Mouse (Mus musculus) lung, embryonic 16.5 days (tissue): ENCODE data around the gene Elf5. TPM values are rescaled to one million over a fixed set of nuclear protein-coding genes. Genes with fewer than 3 reads are reported as not detected.

Experiments used
- ATAC-seq: fragments of 200-750 bp; cut with Nextera tagmentation; 2 replicates; pipeline ENCODE4 v1.8.0; 2017; ENCODE audit warnings: low read depth, mild to moderate bottlenecking, moderate library complexity
- H3K27ac ChIP-seq: fragments of 300-500 bp; sonication (generic); 2 replicates; pipeline ENCODE4 v1.5.1; 2014; ENCODE audit warnings: mild to moderate bottlenecking, control low read depth, low read length
- H3K27me3 ChIP-seq: fragments of 300-500 bp; sonication (generic); 2 replicates; pipeline ENCODE4 v1.6.1; 2014; ENCODE audit warnings: low read depth, low read length, mixed read lengths; ENCODE audit not compliant: control insufficient read depth, insufficient read depth
- H3K36me3 ChIP-seq: fragments of 300-500 bp; sonication (generic); 2 replicates; pipeline ENCODE4 v1.6.1; 2014; ENCODE audit warnings: low read length; ENCODE audit not compliant: control insufficient read depth, insufficient read depth
- H3K4me1 ChIP-seq: fragments of 300-500 bp; sonication (generic); replicated peaks from 2 replicates; pipeline ENCODE4 v1.6.1; 2014; ENCODE audit warnings: low read length, mixed read lengths; ENCODE audit not compliant: control insufficient read depth, insufficient read depth
- H3K4me2 ChIP-seq: fragments of 300-500 bp; sonication (generic); 2 replicates; pipeline ENCODE4 v1.6.1; 2014; ENCODE audit warnings: low read depth, low read length, control low read depth
- H3K4me3 ChIP-seq: fragments of 300-500 bp; sonication (generic); 2 replicates; pipeline ENCODE4 v1.5.1; 2014; ENCODE audit warnings: mild to moderate bottlenecking, low read length, control low read depth
- H3K9ac ChIP-seq: fragments of 300-500 bp; sonication (generic); 2 replicates; pipeline ENCODE4 v1.6.1; 2014; ENCODE audit warnings: low read length, control low read depth
- H3K9me3 ChIP-seq: fragments of 300-500 bp; sonication (generic); 2 replicates; pipeline ENCODE4 v1.6.1; 2016; ENCODE audit warnings: low read length; ENCODE audit not compliant: control insufficient read depth
- WGBS: fragments of 180-500 bp; shearing (Covaris S2); extraction: QIAGEN DNeasy Blood & Tissue Kit; methylation state at CpG from one replicate; pipeline ENCODE4 v1.1.7; 2014; 5-methylcytosine and 5-hydroxymethylcytosine counted together
- polyA plus RNA-seq: library from polyadenylated mRNA; unstranded; fragments of >200 nt; fragmentation: Nextera tagmentation; extraction: Ambion mirVana; gene quantifications from 2 replicates; pipeline ENCODE4 v1.2.1, GENCODE M21; 2015

Elf5 gene
- polyA plus RNA-seq, 1 experiment from 2014 or later = 8.5 TPM

DNA sequence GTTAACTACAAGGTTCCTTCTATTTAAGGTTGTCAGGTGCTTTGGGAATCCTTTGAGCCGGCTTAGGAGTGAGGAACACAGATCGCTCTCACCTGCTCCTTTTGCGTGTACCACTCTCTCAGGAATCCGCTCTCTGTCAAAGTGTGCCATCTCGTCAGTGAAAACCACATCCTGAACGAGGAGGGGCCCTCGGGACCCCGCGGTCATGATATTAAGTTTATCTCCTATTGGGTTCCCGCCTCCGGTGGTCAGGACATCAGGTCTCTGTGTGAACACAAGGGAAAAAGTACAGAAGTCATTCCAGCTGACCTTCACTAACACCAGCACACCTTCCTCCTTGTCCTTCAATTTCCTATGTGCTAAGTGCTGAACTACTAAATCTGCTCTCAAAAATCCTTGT lies 65.2 kb downstream of the Elf5 start:
- H3K4me3 ChIP-seq = no peak overlapping the region
- no peak overlapping the region for H3K27ac ChIP-seq
- H3K9ac ChIP-seq = no peak overlapping the region
- H3K4me2 ChIP-seq = no peak overlapping the region
- ATAC-seq = no peak
- 76% methylated on average over 11 of the region's 11 CpGs for WGBS
- H3K4me1 ChIP-seq = peaks cover 3% of the 10 kb centered on the region; the same call in 1 of the 2 replicates
- H3K27me3 ChIP-seq = no peaks in the 10 kb centered on the region
- H3K9me3 ChIP-seq = no peaks in the 10 kb centered on the region
- peaks cover 19% of the 10 kb centered on the region for H3K36me3 ChIP-seq

DNA sequence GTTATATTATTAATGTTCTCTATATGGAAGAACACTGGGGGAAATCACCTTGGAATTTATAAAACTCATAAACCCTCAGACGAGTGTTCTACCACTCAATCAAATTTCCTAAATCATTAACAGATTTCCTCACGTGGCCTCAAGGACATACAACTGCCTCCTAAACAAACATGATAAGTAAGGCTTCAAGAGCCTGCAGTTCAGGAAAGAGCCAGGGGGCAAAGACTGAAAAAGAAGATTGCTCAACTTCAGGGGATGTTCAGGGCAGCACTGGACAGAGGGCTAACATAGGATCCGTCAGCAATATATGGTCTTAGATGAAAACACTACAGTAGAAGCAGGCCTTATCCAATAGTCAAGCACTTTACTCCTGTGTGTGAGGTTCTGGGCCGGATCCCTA lies 66.0 kb downstream of the Elf5 start:
- WGBS = 47% methylated on average over 4 of the region's 4 CpGs
- no peak overlapping the region for H3K27ac ChIP-seq
- H3K9me3 ChIP-seq = no peaks in the 10 kb centered on the region
- ATAC-seq = peak; percentile 34; the same call in 1 of the 2 replicates
- no peak overlapping the region for H3K4me3 ChIP-seq
- no peak overlapping the region for H3K9ac ChIP-seq
- H3K27me3 ChIP-seq = no peaks in the 10 kb centered on the region
- H3K4me2 ChIP-seq = no peak overlapping the region
- H3K4me1 ChIP-seq = peaks cover 3% of the 10 kb centered on the region; the same call in 1 of the 2 replicates
- H3K36me3 ChIP-seq = peaks cover 19% of the 10 kb centered on the region

DNA sequence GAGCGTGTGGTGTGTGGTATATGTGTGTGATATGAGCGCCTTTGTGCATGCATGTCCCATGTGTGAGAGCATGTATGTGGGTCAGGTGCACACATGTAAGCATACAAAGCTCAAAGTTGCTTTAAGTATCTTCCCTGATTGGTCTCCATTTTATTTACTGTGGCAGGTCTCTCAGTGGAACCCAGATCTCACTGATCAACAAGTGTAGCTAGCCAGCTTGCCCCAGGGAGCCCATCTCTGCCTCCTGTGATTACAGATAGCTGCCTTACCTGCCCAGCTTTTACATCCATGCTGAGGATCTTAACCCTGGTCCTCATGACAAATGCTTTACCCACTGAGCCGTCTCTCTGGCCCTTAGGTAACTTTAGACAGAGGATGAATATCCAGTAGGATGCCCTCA lies 66.8 kb downstream of the Elf5 start:
- Histone ChIP-seq H3K9ac (no peak overlapping the region), H3K27me3 (no peaks in the 10 kb centered on the region), H3K4me2 (no peak overlapping the region), H3K4me1 (peaks cover 9% of the 10 kb centered on the region), H3K27ac (no peak overlapping the region), H3K36me3 (peaks cover 14% of the 10 kb centered on the region), H3K4me3 (no peak overlapping the region), H3K9me3 (no peaks in the 10 kb centered on the region)
- 89% methylated on average over 3 of the region's 3 CpGs for WGBS
- ATAC-seq = no peak

DNA sequence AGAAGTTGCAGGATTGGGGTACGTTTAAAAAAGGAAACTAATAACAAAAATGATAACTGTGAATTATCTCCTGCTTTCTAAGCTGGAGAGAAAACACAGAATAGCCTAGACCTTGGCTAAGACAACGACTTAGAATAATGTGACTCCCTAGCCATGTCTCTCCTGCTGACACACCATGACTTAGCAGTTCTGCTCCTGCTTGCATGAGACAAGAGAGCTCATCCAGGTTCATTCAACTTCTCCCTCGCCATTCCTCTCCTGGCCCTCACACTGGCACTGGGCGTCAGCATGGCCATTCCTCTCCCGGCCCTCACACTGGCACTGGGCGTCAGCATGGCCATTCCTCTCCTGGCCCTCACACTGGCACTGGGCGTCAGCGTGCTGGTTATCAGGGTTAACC lies 68.8 kb downstream of the Elf5 start:
- no peak overlapping the region for H3K27ac ChIP-seq
- WGBS = 77% methylated on average over 8 of the region's 8 CpGs
- H3K4me2 ChIP-seq = no peak overlapping the region

DNA sequence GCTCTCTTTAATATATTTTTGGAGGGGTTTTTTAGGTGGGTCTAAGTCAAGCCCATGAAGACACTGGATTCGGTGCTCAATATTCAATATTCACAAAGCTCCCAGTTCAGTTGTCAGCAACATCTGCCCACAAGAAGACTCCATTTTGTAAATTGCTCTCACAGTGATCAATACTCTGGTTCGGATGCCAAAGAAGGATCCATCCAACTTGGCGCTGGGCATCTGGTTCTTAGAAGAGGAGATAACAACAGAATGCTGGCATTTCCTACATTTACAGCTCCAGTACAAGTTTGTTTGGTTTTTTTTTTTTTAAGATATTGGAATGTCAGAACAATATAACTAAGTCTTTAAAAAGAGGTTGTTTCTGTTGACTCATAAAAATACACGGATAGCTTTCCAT lies 69.4 kb downstream of the Elf5 start:
- Histone ChIP-seq H3K27ac (no peak overlapping the region), H3K4me2 (no peak overlapping the region), H3K9ac (no peak overlapping the region), H3K9me3 (no peaks in the 10 kb centered on the region), H3K36me3 (peaks cover under 1% of the 10 kb centered on the region; the same call in 1 of the 2 replicates), H3K27me3 (no peaks in the 10 kb centered on the region), H3K4me3 (no peak overlapping the region), H3K4me1 (peaks cover 19% of the 10 kb centered on the region)
- no peak for ATAC-seq
- WGBS = 84% methylated on average over 4 of the region's 4 CpGs

More for the DNA sequence above, 68.8 kb downstream of the Elf5 start:
- Histone ChIP-seq H3K27me3 (no peaks in the 10 kb centered on the region), H3K36me3 (peaks cover 6% of the 10 kb centered on the region), H3K4me1 (peaks cover 17% of the 10 kb centered on the region), H3K9me3 (no peaks in the 10 kb centered on the region), H3K4me3 (no peak overlapping the region), H3K9ac (no peak overlapping the region)
- ATAC-seq = no peak

DNA sequence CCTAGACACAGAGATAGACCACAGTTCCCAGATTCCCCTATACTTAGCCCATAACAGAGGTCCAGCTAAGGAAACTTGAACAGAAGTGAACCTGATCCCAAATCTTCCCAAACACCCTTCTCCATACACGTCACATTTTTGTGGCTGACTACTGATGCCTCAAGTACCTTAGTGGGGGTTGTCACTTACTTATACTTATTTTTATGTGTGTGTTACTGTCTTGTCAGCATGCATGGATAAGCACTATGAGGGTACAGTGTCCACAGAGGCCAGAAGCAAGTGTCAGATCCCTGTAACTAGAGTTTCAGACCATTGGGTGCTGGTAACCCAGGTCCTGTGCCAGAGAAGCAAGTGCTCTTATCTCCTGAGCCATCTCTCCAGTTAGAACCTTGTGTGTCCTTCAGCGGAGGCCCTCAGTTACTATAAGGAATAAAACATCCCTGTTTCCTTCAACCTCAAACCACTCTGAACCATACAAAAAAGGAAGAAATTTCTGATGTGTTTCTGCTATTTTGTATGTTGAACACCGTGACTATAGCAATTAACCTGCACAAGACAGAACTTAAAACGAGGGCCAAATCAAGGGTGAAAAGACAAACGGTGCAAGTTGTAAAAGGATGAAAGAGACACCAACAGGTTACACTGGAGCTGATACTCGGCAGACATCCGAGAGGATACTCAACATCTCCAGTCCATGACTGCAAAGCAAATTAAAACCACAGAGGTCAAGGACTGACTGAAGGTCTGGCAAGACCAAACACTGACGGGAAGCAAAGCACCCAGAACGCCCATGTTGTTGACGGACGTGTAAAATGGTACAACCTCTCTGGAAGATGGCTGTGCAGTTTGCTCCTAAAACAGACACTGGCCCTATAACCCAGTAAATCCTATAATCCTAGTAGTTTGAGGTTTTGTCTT lies 70.1 kb downstream of the Elf5 start:
- ATAC-seq = no peak
- WGBS = 72% methylated on average over 11 of the region's 11 CpGs
- H3K4me2 ChIP-seq = no peak overlapping the region

DNA sequence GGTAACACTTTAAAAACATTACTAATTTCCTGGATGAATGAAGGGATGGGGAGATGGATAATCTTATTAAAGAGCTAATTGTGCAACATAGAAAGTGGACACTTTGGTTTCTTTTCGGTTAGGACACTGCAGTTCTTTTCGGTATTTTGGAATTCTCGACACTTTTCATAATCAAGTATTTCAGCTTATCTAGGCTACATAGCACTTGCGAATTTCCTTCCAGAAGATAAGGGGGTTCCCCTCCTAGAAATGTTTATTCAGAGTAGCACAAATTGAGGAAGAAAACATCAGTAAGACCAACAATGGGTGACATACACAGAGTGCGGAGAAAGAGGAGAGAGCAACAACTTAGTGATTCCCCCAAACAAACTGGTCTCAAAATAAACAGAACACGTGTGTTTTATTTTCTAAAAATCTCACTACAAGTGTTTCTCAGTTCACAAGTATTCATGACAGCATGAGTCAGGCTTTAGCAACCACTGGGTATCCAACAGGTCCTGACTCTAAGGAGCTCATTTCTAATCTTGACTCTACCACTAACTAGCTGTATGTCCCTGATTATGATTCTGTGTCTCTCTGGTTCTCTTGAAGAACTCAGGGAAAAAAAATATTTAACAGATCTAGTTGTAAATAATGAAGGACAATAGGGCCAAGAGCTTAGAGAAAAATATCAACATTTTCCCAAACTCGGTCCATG lies 71.9 kb downstream of the Elf5 start:
- no peak for ATAC-seq
- no peaks in the 10 kb centered on the region for H3K36me3 ChIP-seq
- H3K27ac ChIP-seq = no peak overlapping the region
- H3K9ac ChIP-seq = no peak overlapping the region
- peak overlapping the region; percentile 67 for H3K4me2 ChIP-seq
- H3K9me3 ChIP-seq = no peaks in the 10 kb centered on the region
- no peaks in the 10 kb centered on the region for H3K27me3 ChIP-seq
- WGBS = 43% methylated on average over 7 of the region's 7 CpGs
- peaks cover 16% of the 10 kb centered on the region for H3K4me1 ChIP-seq
- H3K4me3 ChIP-seq = peak overlapping the region; percentile 74

More for the DNA sequence above, 70.1 kb downstream of the Elf5 start:
- H3K36me3 ChIP-seq = no peaks in the 10 kb centered on the region
- H3K4me3 ChIP-seq = no peak overlapping the region
- no peaks in the 10 kb centered on the region for H3K27me3 ChIP-seq
- H3K27ac ChIP-seq = no peak overlapping the region
- H3K9me3 ChIP-seq = no peaks in the 10 kb centered on the region
- peaks cover 19% of the 10 kb centered on the region for H3K4me1 ChIP-seq
- no peak overlapping the region for H3K9ac ChIP-seq

DNA sequence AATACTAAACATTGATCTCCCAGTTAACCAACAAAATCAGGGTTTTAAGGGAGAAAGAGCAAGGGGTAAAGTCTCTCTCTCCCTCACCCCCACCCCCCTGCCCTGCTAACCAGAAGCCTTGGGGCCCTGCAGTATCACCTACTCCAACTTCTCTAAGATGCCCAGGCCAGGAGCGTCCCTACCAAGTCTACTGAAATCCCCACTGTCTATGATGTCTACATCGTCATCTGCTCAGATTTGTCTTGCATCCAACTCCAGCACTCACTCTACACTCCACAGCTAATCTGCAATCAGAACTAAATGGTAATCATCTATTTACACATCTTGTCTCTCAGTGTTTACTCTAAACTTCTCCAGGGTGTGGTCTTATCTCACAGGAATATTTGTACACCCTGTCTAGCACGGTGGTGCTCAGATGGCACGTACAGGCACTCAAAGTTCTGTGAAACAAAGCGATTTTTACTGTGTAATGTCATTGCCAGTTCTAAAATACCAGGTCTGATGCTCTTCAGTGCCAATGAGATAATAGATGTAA lies 72.6 kb downstream of the Elf5 start:
- Histone ChIP-seq H3K4me2 (peak overlapping the region; percentile 67), H3K36me3 (no peaks in the 10 kb centered on the region), H3K4me1 (peaks cover 16% of the 10 kb centered on the region), H3K9me3 (no peaks in the 10 kb centered on the region), H3K9ac (peak overlapping the region; percentile 73), H3K27ac (peak overlapping the region; percentile 92; the same call in 1 of the 2 replicates), H3K4me3 (peak overlapping the region; percentile 74), H3K27me3 (no peaks in the 10 kb centered on the region)
- ATAC-seq = no peak
- WGBS = 11% methylated on average over 5 of the region's 5 CpGs
